Mouse (Mus musculus): ENCODE results near the gene Nat10. TPM values are rescaled to one million over a fixed set of nuclear protein-coding genes. Genes with fewer than 3 reads are reported as not detected.

The Nat10 gene
- polyA plus RNA-seq, 1 experiment: 70.1 TPM

- Histone ChIP-seq H3K4me3 (ENCODE audit: control insufficient read depth, insufficient read depth, low read length) (no peak overlapping the region), H3K27me3 (ENCODE audit: control insufficient read depth, insufficient read depth, low read length) (no peaks in the 10 kb centered on the region), H3K27ac (ENCODE audit: control insufficient read depth, insufficient read depth, low read length) (no peak overlapping the region), H3K4me1 (replicated peaks; ENCODE audit: control insufficient read depth, insufficient read depth, low read length) (no peaks in the 10 kb centered on the region), H3K36me3 (ENCODE audit: control insufficient read depth, insufficient read depth, low read length) (peaks cover 21% of the 10 kb centered on the region)
- DNase-seq: peak; percentile 82
- WGBS: 68% methylated on average over 8 of the region's 8 CpGs
- TF ChIP-seq CTCF (IDR thresholded peaks at IDR 0.05; ENCODE audit: borderline replicate concordance, control insufficient read depth, extremely low read depth, insufficient read depth, low read length, poor library complexity) (peak; percentile 85; the same call in 1 of the 2 replicates), POLR2A (IDR thresholded peaks at IDR 0.05; ENCODE audit: control insufficient read depth, extremely low read depth, insufficient read depth, low read length, poor library complexity) (no peak)
Measured at GRCm38 (mm10) chr2:103718594-103719291, 42.3 kb downstream of the Nat10 start.

- H3K4me3 ChIP-seq (ENCODE audit: control insufficient read depth, insufficient read depth, low read length): no peak overlapping the region
- H3K36me3 ChIP-seq (ENCODE audit: control insufficient read depth, insufficient read depth, low read length): peaks cover 64% of the 10 kb centered on the region
- 93% methylated on average over 4 of the region's 4 CpGs for WGBS
- TF ChIP-seq POLR2A (IDR thresholded peaks at IDR 0.05; ENCODE audit: control insufficient read depth, extremely low read depth, insufficient read depth, low read length, poor library complexity) (no peak), CTCF (IDR thresholded peaks at IDR 0.05; ENCODE audit: borderline replicate concordance, control insufficient read depth, extremely low read depth, insufficient read depth, low read length, poor library complexity) (no peak)
- no peak overlapping the region for H3K27ac ChIP-seq (ENCODE audit: control insufficient read depth, insufficient read depth, low read length)
- DNase-seq: no peak
- H3K27me3 ChIP-seq (ENCODE audit: control insufficient read depth, insufficient read depth, low read length): no peaks in the 10 kb centered on the region
- no peaks in the 10 kb centered on the region for H3K4me1 ChIP-seq (replicated peaks; ENCODE audit: control insufficient read depth, insufficient read depth, low read length)
Measured at GRCm38 (mm10) chr2:103714412-103714811, 46.7 kb downstream of the Nat10 start.

GRCm38 (mm10) chr2:103713831-103714230 is 47.2 kb downstream of the Nat10 start:
- TF ChIP-seq CTCF (IDR thresholded peaks at IDR 0.05; ENCODE audit: borderline replicate concordance, control insufficient read depth, extremely low read depth, insufficient read depth, low read length, poor library complexity): no peak
- TF ChIP-seq POLR2A (IDR thresholded peaks at IDR 0.05; ENCODE audit: control insufficient read depth, extremely low read depth, insufficient read depth, low read length, poor library complexity): no peak
- DNase-seq: no peak
- H3K36me3 ChIP-seq (ENCODE audit: control insufficient read depth, insufficient read depth, low read length): peaks cover 68% of the 10 kb centered on the region
- no peaks in the 10 kb centered on the region for H3K27me3 ChIP-seq (ENCODE audit: control insufficient read depth, insufficient read depth, low read length)
- H3K27ac ChIP-seq (ENCODE audit: control insufficient read depth, insufficient read depth, low read length): no peak overlapping the region
- WGBS: 99% methylated on average over 7 of the region's 7 CpGs
- H3K4me3 ChIP-seq (ENCODE audit: control insufficient read depth, insufficient read depth, low read length): no peak overlapping the region
- no peaks in the 10 kb centered on the region for H3K4me1 ChIP-seq (replicated peaks; ENCODE audit: control insufficient read depth, insufficient read depth, low read length)

GRCm38 (mm10) chr2:103710849-103711248 is 50.2 kb downstream of the Nat10 start:
- Histone ChIP-seq H3K27ac (ENCODE audit: control insufficient read depth, insufficient read depth, low read length) (no peak overlapping the region), H3K27me3 (ENCODE audit: control insufficient read depth, insufficient read depth, low read length) (no peaks in the 10 kb centered on the region), H3K4me3 (ENCODE audit: control insufficient read depth, insufficient read depth, low read length) (no peak overlapping the region), H3K4me1 (replicated peaks; ENCODE audit: control insufficient read depth, insufficient read depth, low read length) (0 out of 2 replicates have a peak, but pooled peaks cover 4% of the 10 kb centered on the region), H3K36me3 (ENCODE audit: control insufficient read depth, insufficient read depth, low read length) (peaks cover 76% of the 10 kb centered on the region)
- TF ChIP-seq CTCF (IDR thresholded peaks at IDR 0.05; ENCODE audit: borderline replicate concordance, control insufficient read depth, extremely low read depth, insufficient read depth, low read length, poor library complexity) (no peak), POLR2A (IDR thresholded peaks at IDR 0.05; ENCODE audit: control insufficient read depth, extremely low read depth, insufficient read depth, low read length, poor library complexity) (no peak)
- 96% methylated on average over 7 of the region's 7 CpGs for WGBS
- no peak for DNase-seq

GRCm38 (mm10) chr2:103707056-103707776 is 53.9 kb downstream of the Nat10 start:
- no peak for TF ChIP-seq CTCF (IDR thresholded peaks at IDR 0.05; ENCODE audit: borderline replicate concordance, control insufficient read depth, extremely low read depth, insufficient read depth, low read length, poor library complexity)
- TF ChIP-seq POLR2A (IDR thresholded peaks at IDR 0.05; ENCODE audit: control insufficient read depth, extremely low read depth, insufficient read depth, low read length, poor library complexity): no peak

GRCm38 (mm10) chr2:103706226-103706625 is 54.8 kb downstream of the Nat10 start:
- Histone ChIP-seq H3K36me3 (ENCODE audit: control insufficient read depth, insufficient read depth, low read length) (peaks cover 74% of the 10 kb centered on the region), H3K27ac (ENCODE audit: control insufficient read depth, insufficient read depth, low read length) (no peak overlapping the region), H3K27me3 (ENCODE audit: control insufficient read depth, insufficient read depth, low read length) (no peaks in the 10 kb centered on the region), H3K4me3 (ENCODE audit: control insufficient read depth, insufficient read depth, low read length) (no peak overlapping the region), H3K4me1 (replicated peaks; ENCODE audit: control insufficient read depth, insufficient read depth, low read length) (peaks cover 24% of the 10 kb centered on the region)
- TF ChIP-seq POLR2A (IDR thresholded peaks at IDR 0.05; ENCODE audit: control insufficient read depth, extremely low read depth, insufficient read depth, low read length, poor library complexity) (no peak), CTCF (IDR thresholded peaks at IDR 0.05; ENCODE audit: borderline replicate concordance, control insufficient read depth, extremely low read depth, insufficient read depth, low read length, poor library complexity) (no peak)
- DNase-seq: no peak
- 71% methylated on average over 11 of the region's 11 CpGs for WGBS

More at GRCm38 (mm10) chr2:103707056-103707776, 53.9 kb downstream of the Nat10 start:
- no peak for DNase-seq
- H3K36me3 ChIP-seq (ENCODE audit: control insufficient read depth, insufficient read depth, low read length): peaks cover 74% of the 10 kb centered on the region
- no peak overlapping the region for H3K27ac ChIP-seq (ENCODE audit: control insufficient read depth, insufficient read depth, low read length)
- no peaks in the 10 kb centered on the region for H3K27me3 ChIP-seq (ENCODE audit: control insufficient read depth, insufficient read depth, low read length)
- WGBS: 70% methylated on average over 6 of the region's 6 CpGs
- no peak overlapping the region for H3K4me3 ChIP-seq (ENCODE audit: control insufficient read depth, insufficient read depth, low read length)
- peaks cover 22% of the 10 kb centered on the region for H3K4me1 ChIP-seq (replicated peaks; ENCODE audit: control insufficient read depth, insufficient read depth, low read length)

All from thymus, adult 2 months (tissue).